Mouse (Mus musculus) G1E (cell line): ENCODE data around the gene Ddx6.

Experiments
- CTCF ChIP-seq: IDR thresholded peaks from 2 replicates; pipeline ENCODE4 v1.5.1; 2012; ENCODE audit warnings: low read depth, low read length, inconsistent platforms, mixed read lengths
- GATA1 ChIP-seq: IDR thresholded peaks from 2 replicates; pipeline ENCODE4 v1.6.1; 2012; ENCODE audit warnings: borderline replicate concordance, low read length, inconsistent platforms, mixed read lengths
- GATA2 ChIP-seq: IDR thresholded peaks from 2 replicates; pipeline ENCODE4 v1.6.1; 2012; ENCODE audit warnings: low read depth, low read length, inconsistent platforms, borderline replicate concordance
- POLR2AphosphoS5 ChIP-seq: IDR thresholded peaks from 2 replicates; pipeline ENCODE4 v1.6.1; 2012; ENCODE audit warnings: low read depth, low read length, inconsistent platforms; ENCODE audit not compliant: insufficient replicate concordance
- TAL1 ChIP-seq: conservative IDR thresholded peaks from 2 replicates; pipeline ENCODE4 v1.6.1; 2012; ENCODE audit warnings: low read depth, low read length, inconsistent platforms, mixed read lengths

- TF ChIP-seq CTCF (no peak), GATA1 (no peak), POLR2AphosphoS5 (no peak), TAL1 (no peak), GATA2 (no peak)
Observed at GRCm38 (mm10) chr9:44663706-44664105, 59.0 kb downstream of the Ddx6 start.
